Mouse (Mus musculus): ENCODE results near the gene Zc3hav1. TPM values are rescaled to one million over a fixed set of nuclear protein-coding genes. Genes with fewer than 3 reads are reported as not detected.
"Not testable (repeated sequence)": the region's sequence is repeated elsewhere in the genome, so short reads cannot be mapped to it uniquely, and the experiment has no call there.

Zc3hav1 gene
- polyA plus RNA-seq, 1 experiment: 5.0 TPM

DNA sequence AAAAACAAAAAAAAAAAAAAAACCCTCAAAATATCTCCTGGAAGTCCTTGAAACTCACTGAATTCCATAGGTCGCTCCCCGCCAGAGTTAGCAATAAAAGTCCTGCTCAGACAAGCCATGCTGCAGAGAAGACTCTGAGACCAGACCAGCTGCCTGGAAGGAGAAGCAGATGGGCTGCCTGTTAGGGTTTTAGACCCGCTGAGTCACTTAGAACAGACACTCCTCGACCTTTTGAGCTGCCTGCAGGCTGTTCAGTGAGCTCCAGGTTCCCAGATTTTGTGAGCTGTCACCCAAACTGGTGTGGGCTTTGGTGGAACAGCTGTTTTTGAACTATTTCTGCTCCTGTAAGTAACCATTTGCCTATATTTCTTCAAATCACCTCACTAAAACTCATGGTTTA is 9.0 kb upstream of the Zc3hav1 start:
- no peaks in the 10 kb centered on the region for H3K4me1 ChIP-seq (ENCODE audit: control insufficient read depth, insufficient read depth, low read length)
- no peak overlapping the region for H3K27ac ChIP-seq (ENCODE audit: insufficient read depth, low read length)
- H3K27me3 ChIP-seq (ENCODE audit: control insufficient read depth, insufficient read depth, low read length): no peaks in the 10 kb centered on the region
- DNase-seq: no peak
- H3K4me3 ChIP-seq (replicated peaks; ENCODE audit: insufficient read depth, low read depth, low read length): no peak overlapping the region
- TF ChIP-seq CTCF (IDR thresholded peaks at IDR 0.05; ENCODE audit: borderline replicate concordance, insufficient read depth, low read depth, low read length) (no peak), POLR2A (IDR thresholded peaks at IDR 0.05; ENCODE audit: borderline replicate concordance, insufficient read depth, low read length) (no peak)
- WGBS: 58% methylated on average over 4 of the region's 4 CpGs

DNA sequence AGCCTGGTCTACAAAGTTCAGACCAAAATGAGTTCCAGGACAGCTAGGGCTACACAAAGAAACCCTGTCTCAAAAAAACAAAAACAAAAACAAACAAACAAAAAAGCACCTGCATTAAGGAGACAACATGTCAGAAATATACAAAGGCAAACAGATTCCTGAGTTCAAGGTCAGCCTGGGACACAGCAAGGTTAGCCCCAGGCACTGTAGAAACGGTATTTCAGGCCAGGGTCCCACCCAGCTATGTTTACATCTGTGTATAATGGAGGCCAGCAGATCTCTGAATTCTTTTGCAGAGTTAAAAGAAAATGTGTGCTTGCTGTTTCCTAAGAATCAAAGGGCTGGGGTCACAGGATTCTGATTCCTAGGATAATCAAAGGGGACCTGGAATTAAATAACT is 7.5 kb upstream of the Zc3hav1 start:
- H3K27ac ChIP-seq (ENCODE audit: insufficient read depth, low read length): no peak overlapping the region
- TF ChIP-seq CTCF (IDR thresholded peaks at IDR 0.05; ENCODE audit: borderline replicate concordance, insufficient read depth, low read depth, low read length) (no peak), POLR2A (IDR thresholded peaks at IDR 0.05; ENCODE audit: borderline replicate concordance, insufficient read depth, low read length) (no peak)
- DNase-seq: no peak
- no peak overlapping the region for H3K4me3 ChIP-seq (replicated peaks; ENCODE audit: insufficient read depth, low read depth, low read length)
- H3K4me1 ChIP-seq (ENCODE audit: control insufficient read depth, insufficient read depth, low read length): no peaks in the 10 kb centered on the region
- no peaks in the 10 kb centered on the region; the same call in 1 of the 2 replicates for H3K27me3 ChIP-seq (ENCODE audit: control insufficient read depth, insufficient read depth, low read length)
- 71% methylated on average over 1 of the region's 1 CpGs for WGBS

DNA sequence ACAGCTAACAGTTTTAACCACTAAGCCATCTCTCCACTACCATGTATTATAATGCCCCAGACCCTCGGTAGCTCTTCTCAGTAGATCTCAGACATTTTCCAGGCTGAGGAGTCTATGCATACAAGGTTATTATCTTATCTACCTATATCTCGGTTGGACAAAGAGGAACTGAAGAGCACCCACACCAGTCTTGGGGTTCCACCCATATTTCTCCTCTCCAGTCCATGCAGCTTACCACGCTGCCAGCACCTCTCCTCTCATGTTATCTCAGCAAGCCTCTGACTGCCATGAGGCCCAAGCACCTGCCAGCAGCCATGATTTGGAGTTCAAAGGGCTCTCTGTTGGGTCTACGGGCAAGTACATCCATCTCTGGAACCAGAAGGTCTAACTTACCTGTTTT is 6.7 kb upstream of the Zc3hav1 start:
- no peak for TF ChIP-seq CTCF (IDR thresholded peaks at IDR 0.05; ENCODE audit: borderline replicate concordance, insufficient read depth, low read depth, low read length)
- TF ChIP-seq POLR2A (IDR thresholded peaks at IDR 0.05; ENCODE audit: borderline replicate concordance, insufficient read depth, low read length): no peak
- no peak for DNase-seq
- WGBS: 90% methylated on average over 4 of the region's 4 CpGs

DNA sequence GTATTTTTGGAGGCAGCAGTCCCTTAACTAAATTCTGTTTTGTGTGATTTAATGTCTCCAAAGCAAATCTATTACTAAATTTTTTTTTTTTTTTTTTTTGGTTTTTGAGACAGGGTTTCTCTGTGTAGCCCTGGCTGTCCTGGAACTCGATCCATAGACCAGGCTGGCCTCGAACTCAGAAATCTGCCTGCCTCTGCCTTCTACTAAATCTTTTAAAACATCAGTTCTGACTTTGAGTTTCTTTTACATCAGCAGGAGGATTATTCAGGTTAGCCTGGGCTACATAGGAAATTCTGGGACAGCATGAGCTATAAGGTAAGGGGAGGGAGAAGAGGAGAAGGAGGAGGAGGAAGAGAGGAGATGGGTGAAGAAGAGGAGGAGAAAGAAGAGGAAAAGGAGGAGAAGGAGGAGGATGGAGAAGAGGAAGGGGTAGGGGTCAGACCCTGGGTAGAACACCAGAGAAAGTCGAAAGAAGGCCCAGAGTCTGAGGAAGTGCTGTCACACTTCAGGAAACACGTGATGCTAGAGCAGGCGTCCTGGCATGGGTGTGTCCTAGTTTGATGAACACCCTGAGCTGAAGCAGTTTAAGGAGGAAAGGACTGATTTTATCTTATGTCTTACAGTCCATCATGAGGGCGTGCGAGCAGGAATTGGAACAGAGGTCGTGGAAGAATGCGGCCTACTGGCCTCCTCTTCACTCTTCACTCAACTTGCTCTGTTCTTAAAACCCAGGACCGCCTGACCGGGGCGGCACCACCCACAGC is 5.5 kb upstream of the Zc3hav1 start:
- TF ChIP-seq CTCF (IDR thresholded peaks at IDR 0.05; ENCODE audit: borderline replicate concordance, insufficient read depth, low read depth, low read length): no peak
- no peak for DNase-seq
- 88% methylated on average over 12 of the region's 12 CpGs for WGBS

More for the DNA sequence above, 6.7 kb upstream of the Zc3hav1 start:
- no peak overlapping the region for H3K4me3 ChIP-seq (replicated peaks; ENCODE audit: insufficient read depth, low read depth, low read length)
- no peaks in the 10 kb centered on the region; the same call in 1 of the 2 replicates for H3K27me3 ChIP-seq (ENCODE audit: control insufficient read depth, insufficient read depth, low read length)
- no peaks in the 10 kb centered on the region for H3K4me1 ChIP-seq (ENCODE audit: control insufficient read depth, insufficient read depth, low read length)
- H3K27ac ChIP-seq (ENCODE audit: insufficient read depth, low read length): no peak overlapping the region

DNA sequence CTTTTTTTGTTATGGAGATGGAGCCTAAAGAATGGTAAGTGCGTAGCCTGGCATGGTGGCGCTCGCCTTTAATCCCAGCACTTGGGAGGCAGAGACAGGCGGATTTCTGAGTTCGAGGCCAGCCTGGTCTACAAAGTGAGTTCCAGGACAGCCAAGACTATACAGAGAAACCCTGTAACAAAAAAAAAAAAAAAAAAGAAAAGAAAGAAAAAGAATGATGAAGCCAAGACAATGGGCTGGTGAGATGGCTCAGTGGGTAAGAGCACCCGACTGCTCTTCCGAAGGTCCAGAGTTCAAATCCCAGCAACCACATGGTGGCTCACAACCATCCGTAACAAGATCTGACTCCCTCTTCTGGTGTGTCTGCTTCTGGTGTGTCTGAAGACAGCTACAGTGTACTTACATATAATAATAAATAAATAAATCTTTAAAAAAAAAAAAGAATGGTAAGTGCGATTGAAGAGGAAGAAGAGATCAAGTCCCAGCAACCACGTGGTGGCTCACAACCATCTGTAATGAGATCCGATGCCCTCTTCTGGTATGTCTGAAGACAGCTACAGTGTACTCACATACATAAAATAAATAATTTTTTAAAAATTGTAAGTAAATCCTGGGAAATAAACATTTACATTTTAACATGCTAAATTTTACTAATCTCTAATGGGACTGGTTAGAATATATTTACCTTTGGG is 4.8 kb upstream of the Zc3hav1 start:
- not testable (repeated sequence) for H3K4me1 ChIP-seq (ENCODE audit: control insufficient read depth, insufficient read depth, low read length); H3K27ac ChIP-seq (ENCODE audit: insufficient read depth, low read length); DNase-seq; H3K4me3 ChIP-seq (replicated peaks; ENCODE audit: insufficient read depth, low read depth, low read length); H3K27me3 ChIP-seq (ENCODE audit: control insufficient read depth, insufficient read depth, low read length)
- WGBS: 91% methylated on average over 11 of the region's 11 CpGs

More for the DNA sequence above, 5.5 kb upstream of the Zc3hav1 start:
- Histone ChIP-seq H3K4me1 (ENCODE audit: control insufficient read depth, insufficient read depth, low read length) (no peaks in the 10 kb centered on the region), H3K4me3 (replicated peaks; ENCODE audit: insufficient read depth, low read depth, low read length) (no peak overlapping the region), H3K27ac (ENCODE audit: insufficient read depth, low read length) (no peak overlapping the region), H3K27me3 (ENCODE audit: control insufficient read depth, insufficient read depth, low read length) (no peaks in the 10 kb centered on the region; the same call in 1 of the 2 replicates)

DNA sequence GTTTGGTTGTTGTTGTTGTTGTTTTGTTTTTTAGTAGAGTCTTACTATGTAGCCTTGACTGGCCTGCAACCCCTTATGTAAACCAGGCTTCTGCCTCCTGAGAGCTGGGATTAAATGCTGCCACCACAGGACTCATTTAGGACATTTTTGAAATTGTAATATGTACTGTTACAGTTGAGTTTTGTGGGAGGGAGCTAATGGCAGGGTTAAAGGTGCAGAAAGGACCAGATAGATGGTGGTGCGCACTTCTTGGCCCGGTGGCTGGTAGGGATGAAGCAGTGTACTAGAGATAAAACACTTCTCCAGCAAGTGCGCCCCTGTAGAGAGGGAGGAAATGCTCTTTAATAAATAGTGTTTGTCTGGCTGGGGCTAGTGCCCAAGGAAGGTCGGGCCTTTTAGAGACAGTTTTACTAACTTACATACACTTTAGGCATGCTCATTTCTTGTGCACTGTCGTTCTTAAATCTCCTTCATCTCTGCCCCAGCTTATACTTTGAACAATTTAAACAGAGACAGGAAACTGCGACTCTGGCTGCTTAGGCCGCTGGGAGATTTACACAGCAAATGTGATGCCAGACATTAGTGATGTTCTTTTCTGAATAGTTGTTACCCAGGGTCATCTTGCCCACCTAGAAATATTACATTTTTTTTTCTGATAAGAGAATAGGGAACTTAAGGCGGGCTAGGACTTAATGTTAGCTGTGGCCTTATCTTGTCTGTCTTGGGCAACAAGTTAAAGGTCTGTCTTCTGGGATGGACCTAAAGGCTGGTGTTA is 4.0 kb upstream of the Zc3hav1 start:
- no peaks in the 10 kb centered on the region for H3K4me1 ChIP-seq (ENCODE audit: control insufficient read depth, insufficient read depth, low read length)
- H3K4me3 ChIP-seq (replicated peaks; ENCODE audit: insufficient read depth, low read depth, low read length): no peak overlapping the region
- H3K27me3 ChIP-seq (ENCODE audit: control insufficient read depth, insufficient read depth, low read length): no peaks in the 10 kb centered on the region; the same call in 1 of the 2 replicates
- H3K27ac ChIP-seq (ENCODE audit: insufficient read depth, low read length): no peak overlapping the region
- TF ChIP-seq POLR2A (IDR thresholded peaks at IDR 0.05; ENCODE audit: borderline replicate concordance, insufficient read depth, low read length) (no peak), CTCF (IDR thresholded peaks at IDR 0.05; ENCODE audit: borderline replicate concordance, insufficient read depth, low read depth, low read length) (no peak)
- no peak for DNase-seq
- WGBS: 82% methylated on average over 8 of the region's 8 CpGs

DNA sequence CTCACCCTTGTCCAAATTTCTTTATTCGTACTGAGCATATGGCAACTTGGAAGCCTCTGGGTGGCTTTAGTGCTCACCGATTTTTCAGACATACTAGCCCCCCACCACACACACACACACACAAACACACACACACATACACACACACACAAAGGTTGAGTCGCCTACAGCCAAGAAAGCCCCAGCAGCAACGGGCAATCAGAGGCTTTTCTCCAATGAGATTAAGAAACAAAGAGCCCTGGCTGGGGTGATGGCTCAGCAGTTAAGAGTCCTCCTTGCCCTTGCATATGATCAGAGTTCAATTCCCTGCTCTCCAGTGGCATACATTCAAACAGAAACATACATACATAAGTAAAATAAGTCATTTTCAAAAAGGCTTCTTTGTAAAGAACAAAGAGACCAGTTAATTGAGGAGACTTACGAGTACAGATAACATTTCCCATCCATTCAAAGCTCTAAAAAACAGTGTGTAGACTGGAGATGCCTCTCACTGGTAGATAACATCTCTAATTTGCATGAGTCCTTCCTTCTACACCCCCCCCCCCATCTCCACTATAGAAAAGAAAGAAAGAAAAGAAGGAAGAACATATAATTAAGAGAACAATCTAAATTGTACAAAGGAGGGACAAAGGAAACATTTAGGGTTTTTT is 3.3 kb upstream of the Zc3hav1 start:
- Histone ChIP-seq H3K27ac (ENCODE audit: insufficient read depth, low read length) (no peak overlapping the region), H3K27me3 (ENCODE audit: control insufficient read depth, insufficient read depth, low read length) (no peaks in the 10 kb centered on the region; the same call in 1 of the 2 replicates), H3K4me3 (replicated peaks; ENCODE audit: insufficient read depth, low read depth, low read length) (no peak overlapping the region), H3K4me1 (ENCODE audit: control insufficient read depth, insufficient read depth, low read length) (no peaks in the 10 kb centered on the region)
- 53% methylated on average over 5 of the region's 5 CpGs for WGBS
- TF ChIP-seq POLR2A (IDR thresholded peaks at IDR 0.05; ENCODE audit: borderline replicate concordance, insufficient read depth, low read length) (no peak), CTCF (IDR thresholded peaks at IDR 0.05; ENCODE audit: borderline replicate concordance, insufficient read depth, low read depth, low read length) (no peak)
- no peak for DNase-seq

DNA sequence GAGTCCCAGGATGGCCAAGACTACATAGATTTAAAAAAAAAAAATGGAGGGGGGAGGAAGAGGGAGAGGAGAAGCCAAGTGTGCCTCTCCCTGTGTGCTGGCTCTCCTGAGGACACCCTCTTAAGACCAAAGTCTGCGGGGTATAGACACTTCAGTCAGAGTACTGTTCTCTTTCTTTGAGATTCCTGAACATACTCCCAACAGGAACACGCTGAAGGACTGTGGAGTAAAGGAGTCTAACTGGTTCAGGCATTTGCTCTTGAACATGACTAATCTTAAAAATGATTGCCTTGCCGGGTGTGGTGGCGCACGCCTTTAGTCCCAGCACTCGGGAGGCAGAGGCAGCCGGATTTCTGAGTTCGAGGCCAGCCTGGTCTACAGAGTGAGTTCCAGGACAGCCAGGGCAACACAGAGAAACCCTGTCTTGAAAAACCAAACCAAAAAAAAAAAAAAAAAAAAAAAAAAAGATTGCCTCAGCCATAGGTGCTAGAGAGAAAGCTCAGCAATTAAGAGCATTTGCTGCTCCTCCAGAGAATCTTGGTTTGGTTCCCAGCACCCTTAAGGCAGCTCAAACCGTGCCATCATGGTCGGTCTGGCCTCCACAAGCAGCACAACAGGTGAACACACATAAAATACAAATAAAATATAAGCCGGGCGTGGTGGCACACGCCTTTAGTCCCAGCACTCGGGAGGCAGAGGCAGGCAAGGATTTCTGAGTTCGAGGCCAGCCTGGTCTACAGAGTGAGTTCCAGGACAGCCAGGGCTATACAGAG is 2.4 kb upstream of the Zc3hav1 start:
- WGBS: 87% methylated on average over 15 of the region's 15 CpGs
- not testable (repeated sequence) for DNase-seq; H3K4me3 ChIP-seq (replicated peaks; ENCODE audit: insufficient read depth, low read depth, low read length); H3K27ac ChIP-seq (ENCODE audit: insufficient read depth, low read length); H3K4me1 ChIP-seq (ENCODE audit: control insufficient read depth, insufficient read depth, low read length); H3K27me3 ChIP-seq (ENCODE audit: control insufficient read depth, insufficient read depth, low read length)

Data from cerebellum, adult 2 months (tissue).